Mouse (Mus musculus): ENCODE measurements around the gene Ddx28. TPM values are rescaled to one million over a fixed set of nuclear protein-coding genes. Genes with fewer than 3 reads are reported as not detected.
"Not testable (repeated sequence)": the region's sequence is repeated elsewhere in the genome, so short reads cannot be mapped to it uniquely, and the experiment has no call there.

Ddx28 gene
- total and polyA plus RNA-seq, 2 experiments from 2014 or later: 22.8 to 29.7 TPM

- H3K4me2 ChIP-seq (ENCODE audit: low read depth, low read length, poor library complexity, severe bottlenecking); H3K27me3 ChIP-seq (ENCODE audit: insufficient read depth, low read length); H3K36me3 ChIP-seq (ENCODE audit: insufficient read depth, low read length); ATAC-seq (ENCODE audit: low FRiP score); DNase-seq (ENCODE audit: low spot score); H3K27ac ChIP-seq (ENCODE audit: low read depth, low read length); H3K4me3 ChIP-seq (ENCODE audit: low read depth, low read length); H3K9ac ChIP-seq (replicated peaks; ENCODE audit: low read length, poor library complexity, severe bottlenecking); H3K9me3 ChIP-seq (ENCODE audit: low read length): not testable (repeated sequence)
- peak; percentile 14; the same call in 1 of the 2 replicates for TF ChIP-seq CTCF (IDR thresholded peaks at IDR 0.05)
- 70% methylated on average over 3 of the region's 3 CpGs for WGBS
- H3K4me1 ChIP-seq (ENCODE audit: insufficient read depth, low read length): peaks cover 12% of the 10 kb centered on the region
These were observed 3.8 kb downstream of the Ddx28 start for GRCm38 (mm10) chr8:106007891-106008290.

- no peak for DNase-seq (ENCODE audit: low spot score)
- Histone ChIP-seq H3K4me2 (ENCODE audit: low read depth, low read length, poor library complexity, severe bottlenecking) (no peak overlapping the region), H3K9me3 (ENCODE audit: low read length) (no peaks in the 10 kb centered on the region), H3K36me3 (ENCODE audit: insufficient read depth, low read length) (no peaks in the 10 kb centered on the region), H3K27me3 (ENCODE audit: insufficient read depth, low read length) (no peaks in the 10 kb centered on the region), H3K4me1 (ENCODE audit: insufficient read depth, low read length) (peaks cover 12% of the 10 kb centered on the region), H3K27ac (ENCODE audit: low read depth, low read length) (no peak overlapping the region), H3K4me3 (ENCODE audit: low read depth, low read length) (no peak overlapping the region), H3K9ac (replicated peaks; ENCODE audit: low read length, poor library complexity, severe bottlenecking) (no peak overlapping the region)
- WGBS: 86% methylated on average over 3 of the region's 3 CpGs
- no peak for TF ChIP-seq CTCF (IDR thresholded peaks at IDR 0.05)
- no peak for ATAC-seq (ENCODE audit: low FRiP score)
These were observed 4.5 kb downstream of the Ddx28 start for GRCm38 (mm10) chr8:106007135-106007534.

GRCm38 (mm10) chr8:106006413-106006812 is 5.3 kb downstream of the Ddx28 start:
- no peaks in the 10 kb centered on the region for H3K9me3 ChIP-seq (ENCODE audit: low read length)
- TF ChIP-seq CTCF (IDR thresholded peaks at IDR 0.05): peak; percentile 25; the same call in 1 of the 2 replicates
- no peak overlapping the region for H3K9ac ChIP-seq (replicated peaks; ENCODE audit: low read length, poor library complexity, severe bottlenecking)
- H3K4me2 ChIP-seq (ENCODE audit: low read depth, low read length, poor library complexity, severe bottlenecking): no peak overlapping the region
- no peak overlapping the region for H3K27ac ChIP-seq (ENCODE audit: low read depth, low read length)
- no peaks in the 10 kb centered on the region for H3K36me3 ChIP-seq (ENCODE audit: insufficient read depth, low read length)
- H3K4me3 ChIP-seq (ENCODE audit: low read depth, low read length): no peak overlapping the region
- no peak for DNase-seq (ENCODE audit: low spot score)
- H3K4me1 ChIP-seq (ENCODE audit: insufficient read depth, low read length): peaks cover 12% of the 10 kb centered on the region
- WGBS: 96% methylated on average over 4 of the region's 4 CpGs
- ATAC-seq (ENCODE audit: low FRiP score): no peak
- H3K27me3 ChIP-seq (ENCODE audit: insufficient read depth, low read length): no peaks in the 10 kb centered on the region

- peaks cover 12% of the 10 kb centered on the region for H3K4me1 ChIP-seq (ENCODE audit: insufficient read depth, low read length)
- no peak within 1 kb of the TSS for H3K27ac ChIP-seq (ENCODE audit: low read depth, low read length)
- DNase-seq (ENCODE audit: low spot score): no peak
- no peak within 1 kb of the TSS for H3K4me2 ChIP-seq (ENCODE audit: low read depth, low read length, poor library complexity, severe bottlenecking)
- no peak within 1 kb of the TSS for H3K4me3 ChIP-seq (ENCODE audit: low read depth, low read length)
- no peak for TF ChIP-seq CTCF (IDR thresholded peaks at IDR 0.05)
- WGBS: 78% methylated on average over 4 of the region's 4 CpGs
- ATAC-seq (ENCODE audit: low FRiP score): no peak
- no peaks in the 10 kb centered on the region for H3K36me3 ChIP-seq (ENCODE audit: insufficient read depth, low read length)
- H3K9me3 ChIP-seq (ENCODE audit: low read length): no peaks in the 10 kb centered on the region
- H3K27me3 ChIP-seq (ENCODE audit: insufficient read depth, low read length): no peaks in the 10 kb centered on the region
- H3K9ac ChIP-seq (replicated peaks; ENCODE audit: low read length, poor library complexity, severe bottlenecking): no peak within 1 kb of the TSS
These were observed 5.8 kb downstream of the Ddx28 start, which contains the start of gene Dpep2nb for GRCm38 (mm10) chr8:106005875-106006274. Gene Dpep2nb (minus strand): TSS chr8:106005975.

- DNase-seq (ENCODE audit: low spot score) (no peak), ATAC-seq (ENCODE audit: low FRiP score) (no peak)
- Histone ChIP-seq H3K36me3 (ENCODE audit: insufficient read depth, low read length) (no peaks in the 10 kb centered on the region), H3K27ac (ENCODE audit: low read depth, low read length) (no peak overlapping the region), H3K9ac (replicated peaks; ENCODE audit: low read length, poor library complexity, severe bottlenecking) (no peak overlapping the region), H3K9me3 (ENCODE audit: low read length) (no peaks in the 10 kb centered on the region), H3K27me3 (ENCODE audit: insufficient read depth, low read length) (no peaks in the 10 kb centered on the region), H3K4me1 (ENCODE audit: insufficient read depth, low read length) (peaks cover 2% of the 10 kb centered on the region; the same call in 1 of the 2 replicates), H3K4me3 (ENCODE audit: low read depth, low read length) (no peak overlapping the region), H3K4me2 (ENCODE audit: low read depth, low read length, poor library complexity, severe bottlenecking) (no peak overlapping the region)
- TF ChIP-seq CTCF (IDR thresholded peaks at IDR 0.05): no peak
- 80% methylated on average over 8 of the region's 8 CpGs for WGBS
These were observed 7.0 kb downstream of the Ddx28 start for GRCm38 (mm10) chr8:106004538-106005207.

GRCm38 (mm10) chr8:106001908-106002307 is 9.8 kb downstream of the Ddx28 start:
- Histone ChIP-seq H3K4me1 (ENCODE audit: insufficient read depth, low read length) (no peaks in the 10 kb centered on the region), H3K27me3 (ENCODE audit: insufficient read depth, low read length) (no peaks in the 10 kb centered on the region), H3K36me3 (ENCODE audit: insufficient read depth, low read length) (no peaks in the 10 kb centered on the region), H3K9ac (replicated peaks; ENCODE audit: low read length, poor library complexity, severe bottlenecking) (no peak overlapping the region), H3K4me3 (ENCODE audit: low read depth, low read length) (no peak overlapping the region), H3K4me2 (ENCODE audit: low read depth, low read length, poor library complexity, severe bottlenecking) (no peak overlapping the region), H3K27ac (ENCODE audit: low read depth, low read length) (no peak overlapping the region), H3K9me3 (ENCODE audit: low read length) (no peaks in the 10 kb centered on the region)
- 87% methylated on average over 4 of the region's 4 CpGs for WGBS
- no peak for TF ChIP-seq CTCF (IDR thresholded peaks at IDR 0.05)
- DNase-seq (ENCODE audit: low spot score) (no peak), ATAC-seq (ENCODE audit: low FRiP score) (no peak)
